Mouse (Mus musculus) midbrain, embryonic 11.5 days (tissue): ENCODE results near the gene Tmem171. TPM values are rescaled to one million over a fixed set of nuclear protein-coding genes. Genes with fewer than 3 reads are reported as not detected.
A peak's percentile ranks its signal among the peaks of the same experiment; 100 is the strongest.

Experiments
- ATAC-seq: fragments of 200-750 bp; cut with Nextera tagmentation; 2 replicates; pipeline ENCODE4 v1.8.0; 2017; ENCODE audit warnings: moderate TSS enrichment, moderate library complexity; ENCODE audit not compliant: low FRiP score
- DNase-seq: peaks from one replicate; pipeline ENCODE4 v3.0.0; 2015; ENCODE audit warnings: low spot score; ENCODE audit errors: missing footprints
- H3K27ac ChIP-seq: fragments of 300-500 bp; sonication (generic); 2 replicates; pipeline ENCODE4 v1.5.1; 2014; ENCODE audit warnings: low read depth, low read length
- H3K27me3 ChIP-seq: fragments of 300-500 bp; sonication (generic); 2 replicates; pipeline ENCODE4 v1.6.1; 2014; ENCODE audit warnings: mild to moderate bottlenecking, low read length, moderate library complexity, mixed read lengths; ENCODE audit not compliant: control insufficient read depth, insufficient read depth
- H3K36me3 ChIP-seq: fragments of 300-500 bp; sonication (generic); 2 replicates; pipeline ENCODE4 v1.6.1; 2014; ENCODE audit warnings: mild to moderate bottlenecking, low read length, moderate library complexity, mixed read lengths; ENCODE audit not compliant: control insufficient read depth, insufficient read depth
- H3K4me1 ChIP-seq: fragments of 300-500 bp; sonication (generic); 2 replicates; pipeline ENCODE4 v1.6.1; 2014; ENCODE audit warnings: low read length; ENCODE audit not compliant: control insufficient read depth, insufficient read depth
- H3K4me2 ChIP-seq: fragments of 300-500 bp; sonication (generic); 2 replicates; pipeline ENCODE4 v1.6.1; 2014; ENCODE audit warnings: mild to moderate bottlenecking, moderate library complexity
- H3K4me3 ChIP-seq: fragments of 300-500 bp; sonication (generic); 2 replicates; pipeline ENCODE4 v1.5.1; 2014; ENCODE audit warnings: low read depth, low read length
- H3K9ac ChIP-seq: fragments of 300-500 bp; sonication (generic); 2 replicates; pipeline ENCODE4 v1.6.1; 2014; ENCODE audit warnings: low read length
- H3K9me3 ChIP-seq: fragments of 300-500 bp; sonication (generic); 2 replicates; pipeline ENCODE4 v1.6.1; 2016; ENCODE audit warnings: low read length; ENCODE audit not compliant: control insufficient read depth
- WGBS: fragments of 180-500 bp; shearing (Covaris S2); extraction: QIAGEN DNeasy Blood & Tissue Kit; methylation state at CpG from one replicate; pipeline ENCODE4 v1.1.7; 2014; 5-methylcytosine and 5-hydroxymethylcytosine counted together
- polyA plus RNA-seq: library from polyadenylated mRNA; unstranded; fragments of >200 nt; fragmentation: Nextera tagmentation; extraction: Ambion mirVana; gene quantifications from 2 replicates; pipeline ENCODE4 v1.2.1, GENCODE M21; 2014

Tmem171 gene
- polyA plus RNA-seq, 1 experiment from 2014 or later: not detected

DNA sequence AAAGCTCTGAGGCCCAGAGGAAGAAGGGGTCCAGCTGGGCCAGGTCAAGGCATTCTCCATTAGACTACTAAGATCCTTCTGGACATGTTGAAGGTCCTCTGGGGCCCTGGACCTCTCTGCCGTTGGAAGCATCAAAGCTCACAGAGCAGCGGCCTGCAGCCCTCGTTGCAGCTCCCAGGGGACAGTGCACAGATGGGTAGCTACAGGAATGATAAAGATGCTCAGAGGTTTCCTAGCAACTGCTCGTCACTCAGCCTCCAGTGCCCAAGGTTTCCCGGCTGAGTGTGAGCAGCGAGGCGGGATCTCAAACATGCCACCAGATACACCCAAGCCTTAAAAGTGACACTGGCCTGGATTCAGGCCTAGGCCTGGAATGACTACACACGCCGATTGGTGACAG lies 6.7 kb downstream of the Tmem171 start:
- no peaks in the 10 kb centered on the region for H3K27me3 ChIP-seq
- DNase-seq: no peak
- no peak overlapping the region for H3K4me3 ChIP-seq
- no peak overlapping the region for H3K9ac ChIP-seq
- no peak overlapping the region for H3K27ac ChIP-seq
- no peak overlapping the region for H3K4me2 ChIP-seq
- no peaks in the 10 kb centered on the region for H3K4me1 ChIP-seq
- ATAC-seq: 0 out of 2 replicates have a peak, but pooled peaks have one; percentile 46
- H3K9me3 ChIP-seq: no peaks in the 10 kb centered on the region
- WGBS: 55% methylated on average over 9 of the region's 9 CpGs
- no peaks in the 10 kb centered on the region for H3K36me3 ChIP-seq

DNA sequence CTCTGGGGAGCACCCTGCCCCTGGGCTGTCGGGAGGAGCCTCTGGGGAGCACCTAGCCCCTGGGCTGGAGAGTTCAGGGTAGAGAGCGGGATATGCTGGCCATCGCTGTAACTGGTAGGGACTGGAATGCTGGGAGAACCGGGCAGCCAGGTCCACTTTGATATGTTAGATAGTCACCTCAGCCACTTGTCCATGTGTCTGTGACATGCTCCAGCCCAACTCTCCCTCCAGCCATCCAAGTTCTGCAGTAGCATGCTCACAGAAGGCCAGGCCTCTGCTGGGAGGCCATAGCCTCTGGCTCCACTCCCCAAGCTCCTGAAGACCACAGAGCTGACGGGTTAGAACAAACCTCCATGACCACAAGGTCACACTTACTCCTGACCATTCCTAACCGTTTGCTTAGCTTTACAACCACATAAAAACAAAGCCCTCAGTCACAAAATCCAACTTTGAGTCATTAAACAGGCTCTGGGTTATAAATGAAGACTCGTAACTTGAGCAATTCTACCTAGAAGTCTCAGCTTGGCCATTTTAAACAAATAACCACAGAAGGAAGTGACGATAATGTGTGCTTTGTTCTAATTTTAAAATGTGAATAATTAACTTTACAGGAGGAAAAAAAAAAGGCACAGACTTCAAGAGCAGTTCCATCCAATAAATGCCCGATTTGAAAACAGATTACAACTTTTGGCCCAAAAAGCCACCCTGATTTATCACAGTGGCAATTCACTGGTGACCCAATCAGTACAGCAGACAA lies 10.3 kb downstream of the Tmem171 start:
- H3K27ac ChIP-seq: no peak overlapping the region
- H3K27me3 ChIP-seq: no peaks in the 10 kb centered on the region
- H3K9ac ChIP-seq: no peak overlapping the region
- no peaks in the 10 kb centered on the region for H3K36me3 ChIP-seq
- DNase-seq: no peak
- ATAC-seq: no peak
- H3K4me3 ChIP-seq: no peak overlapping the region
- WGBS: 80% methylated on average over 9 of the region's 9 CpGs
- H3K4me2 ChIP-seq: no peak overlapping the region
- H3K9me3 ChIP-seq: no peaks in the 10 kb centered on the region
- H3K4me1 ChIP-seq: no peaks in the 10 kb centered on the region

DNA sequence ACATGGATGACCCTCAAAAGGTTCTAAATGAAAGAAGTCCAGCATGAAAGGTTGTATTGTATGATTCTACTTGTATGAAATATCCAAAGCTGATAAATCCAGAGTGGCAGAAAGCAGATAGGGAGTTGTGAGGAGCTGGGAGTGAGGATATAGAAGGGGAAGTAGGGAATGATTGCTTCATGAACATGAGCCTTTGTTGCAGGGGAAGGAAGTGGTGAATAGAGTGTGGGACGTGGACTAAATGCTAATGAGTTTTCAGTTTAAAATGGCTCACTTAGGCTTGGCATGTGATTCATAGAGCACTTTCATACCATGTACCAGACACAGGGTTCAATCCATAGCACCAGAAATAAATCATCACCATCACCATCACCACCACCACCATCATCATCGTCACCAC lies 11.2 kb downstream of the Tmem171 start:
- no peaks in the 10 kb centered on the region for H3K27me3 ChIP-seq
- DNase-seq (no peak), ATAC-seq (no peak)
- H3K36me3 ChIP-seq: no peaks in the 10 kb centered on the region
- no peak overlapping the region for H3K4me3 ChIP-seq
- no peaks in the 10 kb centered on the region for H3K9me3 ChIP-seq
- no peak overlapping the region for H3K27ac ChIP-seq
- 83% methylated on average over 2 of the region's 2 CpGs for WGBS
- H3K4me2 ChIP-seq: no peak overlapping the region
- H3K9ac ChIP-seq: no peak overlapping the region
- no peaks in the 10 kb centered on the region for H3K4me1 ChIP-seq

DNA sequence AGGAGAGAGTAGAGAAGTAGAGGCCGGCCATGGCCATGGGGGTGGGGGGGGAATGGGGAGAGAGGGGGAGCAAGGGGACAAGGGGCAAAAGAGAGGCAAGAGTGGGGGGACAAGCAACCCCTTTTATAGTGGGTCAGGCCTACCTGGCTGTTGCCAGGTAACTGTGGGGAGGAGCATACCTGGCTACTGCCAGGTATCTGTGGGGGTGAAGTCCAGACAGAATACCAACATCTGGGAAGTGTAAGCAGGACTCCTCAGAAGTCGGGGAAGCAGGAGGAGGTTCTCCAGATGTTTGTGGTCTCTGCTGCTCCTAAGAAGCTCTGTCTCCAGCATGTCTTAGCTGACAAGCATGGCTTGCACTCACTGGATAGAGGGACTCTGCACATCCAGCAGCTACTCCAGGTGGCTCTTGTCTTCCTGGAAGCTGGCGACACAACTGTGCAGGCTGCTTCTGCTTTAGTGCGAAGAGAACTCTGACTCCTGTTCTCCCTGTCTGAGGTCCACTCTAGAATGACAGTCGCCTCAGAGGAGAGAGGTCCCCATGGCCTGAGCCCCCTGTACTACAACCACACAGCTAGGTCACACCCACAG lies 14.1 kb downstream of the Tmem171 start:
- Histone ChIP-seq H3K4me3 (no peak overlapping the region), H3K9ac (no peak overlapping the region), H3K36me3 (no peaks in the 10 kb centered on the region), H3K27me3 (no peaks in the 10 kb centered on the region), H3K9me3 (no peaks in the 10 kb centered on the region), H3K4me1 (no peaks in the 10 kb centered on the region), H3K27ac (no peak overlapping the region), H3K4me2 (no peak overlapping the region)
- no peak for DNase-seq
- no peak for ATAC-seq
- 93% methylated on average over 5 of the region's 5 CpGs for WGBS

DNA sequence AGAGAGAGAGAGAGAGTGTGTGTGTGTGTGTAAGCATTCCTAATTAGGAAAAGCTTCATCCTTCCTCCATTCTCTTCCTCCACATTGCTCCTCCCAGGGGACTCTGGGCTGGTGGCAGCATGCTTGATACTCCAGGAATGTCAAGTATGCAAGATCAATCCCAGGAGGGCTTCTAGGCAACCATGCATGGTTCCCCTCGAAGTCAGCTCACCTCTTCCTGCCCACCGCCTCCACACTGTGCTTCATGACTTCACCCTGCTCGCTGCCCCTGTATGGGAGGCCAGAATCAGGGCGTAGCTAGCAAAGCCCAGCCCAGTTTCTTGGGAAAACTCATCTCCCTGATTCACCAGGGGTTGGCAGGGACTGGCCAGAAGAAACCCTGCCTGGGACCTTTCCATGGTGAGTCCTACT lies 15.0 kb downstream of the Tmem171 start:
- H3K36me3 ChIP-seq: no peaks in the 10 kb centered on the region
- no peak overlapping the region for H3K4me2 ChIP-seq
- no peaks in the 10 kb centered on the region for H3K4me1 ChIP-seq
- no peaks in the 10 kb centered on the region for H3K27me3 ChIP-seq
- ATAC-seq (no peak), DNase-seq (no peak)
- H3K4me3 ChIP-seq: no peak overlapping the region
- H3K9ac ChIP-seq: no peak overlapping the region
- WGBS: 58% methylated on average over 4 of the region's 4 CpGs
- no peaks in the 10 kb centered on the region for H3K9me3 ChIP-seq
- H3K27ac ChIP-seq: no peak overlapping the region

DNA sequence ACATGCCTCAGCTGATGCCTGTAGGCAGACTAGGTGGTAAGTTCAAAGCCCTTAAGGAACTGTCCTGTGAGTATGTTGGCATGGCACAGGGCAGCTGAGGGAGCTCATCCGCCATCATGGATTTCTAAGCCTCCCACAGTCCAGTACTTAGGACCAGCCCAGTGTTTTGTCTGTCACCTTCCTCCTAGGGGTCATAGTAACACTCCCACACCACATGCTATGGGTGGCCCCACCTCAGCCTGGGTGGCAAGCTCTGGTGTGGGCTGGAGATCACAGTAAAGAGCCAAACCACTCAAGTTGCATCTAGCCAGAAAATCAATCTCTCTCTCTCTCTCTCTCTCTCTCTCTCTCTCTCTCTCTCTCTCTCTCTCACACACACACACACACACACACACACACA lies 15.4 kb downstream of the Tmem171 start:
- no peak overlapping the region for H3K4me2 ChIP-seq
- no peak overlapping the region for H3K27ac ChIP-seq
- ATAC-seq (no peak), DNase-seq (no peak)
- no peaks in the 10 kb centered on the region for H3K36me3 ChIP-seq
- no peaks in the 10 kb centered on the region for H3K4me1 ChIP-seq
- no peaks in the 10 kb centered on the region for H3K9me3 ChIP-seq
- no peak overlapping the region for H3K9ac ChIP-seq
- H3K4me3 ChIP-seq: no peak overlapping the region
- H3K27me3 ChIP-seq: no peaks in the 10 kb centered on the region
- 95% methylated on average over 1 of the region's 1 CpGs for WGBS

DNA sequence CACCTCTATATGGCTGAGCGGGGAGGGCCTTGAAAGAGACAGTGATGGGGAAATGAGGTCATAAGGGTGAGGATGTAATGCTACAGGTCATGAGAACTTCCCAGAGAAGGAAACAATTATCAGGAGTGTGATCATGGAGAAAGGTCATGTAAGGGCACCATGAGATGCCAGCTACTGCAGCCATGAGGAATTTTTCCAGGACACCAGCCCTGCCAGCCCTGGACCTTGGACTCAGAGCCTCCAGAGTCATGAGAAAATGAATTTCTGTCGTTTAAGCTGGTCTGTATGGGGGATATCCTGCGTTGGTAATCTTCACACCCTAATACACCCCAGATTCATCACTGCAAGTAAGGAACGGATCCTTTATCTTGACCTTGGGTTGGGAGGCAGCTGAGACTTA lies 20.7 kb downstream of the Tmem171 start:
- Histone ChIP-seq H3K9me3 (no peaks in the 10 kb centered on the region), H3K36me3 (no peaks in the 10 kb centered on the region), H3K27me3 (no peaks in the 10 kb centered on the region), H3K27ac (no peak overlapping the region), H3K4me3 (no peak overlapping the region), H3K9ac (no peak overlapping the region), H3K4me2 (no peak overlapping the region), H3K4me1 (no peaks in the 10 kb centered on the region)
- 84% methylated on average over 4 of the region's 4 CpGs for WGBS
- ATAC-seq (no peak), DNase-seq (no peak)

DNA sequence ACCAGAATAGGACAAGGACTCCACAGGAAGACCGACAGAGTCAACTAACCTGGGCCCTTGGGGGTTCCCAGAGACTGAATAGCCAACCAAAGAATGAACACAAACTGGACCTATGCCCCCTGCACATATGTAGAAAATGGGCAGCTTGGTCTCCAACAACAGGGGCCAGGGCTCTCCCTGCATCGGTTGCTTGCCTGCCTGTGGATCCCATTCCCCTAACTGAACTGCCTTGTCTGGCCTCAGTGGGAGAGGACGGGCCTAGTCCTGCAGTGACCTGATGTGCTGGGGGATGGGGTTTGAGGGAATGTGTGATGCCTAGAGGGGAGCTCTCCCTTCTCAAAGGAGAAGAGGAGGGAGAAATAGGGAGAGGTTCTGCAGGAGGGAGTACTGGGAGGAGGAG lies 25.3 kb downstream of the Tmem171 start:
- ATAC-seq (no peak), DNase-seq (no peak)
- Histone ChIP-seq H3K9ac (no peak overlapping the region), H3K36me3 (no peaks in the 10 kb centered on the region), H3K9me3 (no peaks in the 10 kb centered on the region), H3K4me2 (no peak overlapping the region), H3K4me1 (no peaks in the 10 kb centered on the region), H3K4me3 (no peak overlapping the region), H3K27me3 (no peaks in the 10 kb centered on the region), H3K27ac (no peak overlapping the region)
- 70% methylated on average over 3 of the region's 3 CpGs for WGBS

DNA sequence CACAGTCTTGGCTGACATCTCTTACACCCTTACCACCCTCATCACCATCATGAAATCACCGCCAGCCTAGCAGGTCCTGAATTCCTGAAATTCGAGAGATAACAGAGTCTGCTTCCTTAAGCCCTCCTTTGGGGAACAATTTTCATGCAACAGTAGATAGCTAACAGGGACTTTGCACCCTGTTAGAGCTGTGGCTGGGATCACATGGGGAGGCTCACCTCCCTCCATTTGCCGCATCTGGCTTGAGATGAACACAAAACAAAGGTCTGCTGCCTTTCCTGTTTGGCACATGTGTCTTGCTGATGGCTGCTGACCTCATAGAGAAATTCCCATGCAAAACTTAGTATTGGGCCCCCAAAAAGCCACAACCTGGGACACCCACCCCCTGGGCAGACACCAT lies 27.3 kb downstream of the Tmem171 start:
- 80% methylated on average over 3 of the region's 3 CpGs for WGBS
- ATAC-seq: no peak

More for the DNA sequence above, 27.3 kb downstream of the Tmem171 start:
- Histone ChIP-seq H3K27ac (no peak overlapping the region), H3K4me1 (no peaks in the 10 kb centered on the region), H3K36me3 (no peaks in the 10 kb centered on the region), H3K27me3 (no peaks in the 10 kb centered on the region), H3K4me2 (no peak overlapping the region), H3K4me3 (no peak overlapping the region), H3K9ac (no peak overlapping the region), H3K9me3 (no peaks in the 10 kb centered on the region)
- no peak for DNase-seq
